Mouse (Mus musculus): Measurements from ENCODE around the gene Efhd1. TPM values are rescaled to one million over a fixed set of nuclear protein-coding genes. Genes with fewer than 3 reads are reported as not detected.
A peak's percentile ranks its signal among the peaks of the same experiment; 100 is the strongest.

The Efhd1 gene
- 1.6 and 1.7 TPM in 2 replicates for polyA plus RNA-seq (2014; fragmentation: Nextera tagmentation; extraction: Ambion mirVana)

GRCm38 (mm10) chr1:87264134-87265006 lies at the start of gene Efhd1:
Efhd1 (plus strand) TSS chr1:87264363.
- Histone ChIP-seq H3K9ac (peak within 1 kb of the TSS; percentile 46), H3K27ac (no peak within 1 kb of the TSS), H3K36me3 (replicated peaks; ENCODE audit: control insufficient read depth, insufficient read depth) (no peaks in the 10 kb centered on the region), H3K4me1 (replicated peaks; ENCODE audit: control insufficient read depth, insufficient read depth, low read length) (peaks cover 22% of the 10 kb centered on the region), H3K27me3 (ENCODE audit: control insufficient read depth, insufficient read depth, low read length) (peaks cover 65% of the 10 kb centered on the region), H3K4me2 (replicated peaks) (peak within 1 kb of the TSS; percentile 97), H3K9me3 (ENCODE audit: control insufficient read depth, low read length) (no peaks in the 10 kb centered on the region), H3K4me3 (replicated peaks; ENCODE audit: low read length) (peak within 1 kb of the TSS; percentile 44)
- under 1% methylated on average over 70 of the region's 70 CpGs for WGBS
- ATAC-seq (ENCODE audit: low FRiP score) (peak; percentile 38; the same call in 1 of the 2 replicates), DNase-seq (ENCODE audit: low spot score) (no peak)

GRCm38 (mm10) chr1:87214748-87215147 lies 49.4 kb upstream of the Efhd1 start:
- no peaks in the 10 kb centered on the region for H3K9me3 ChIP-seq (ENCODE audit: control insufficient read depth, low read length)
- peak overlapping the region; percentile 87 for H3K4me3 ChIP-seq (replicated peaks; ENCODE audit: low read length)
- no peaks in the 10 kb centered on the region for H3K27me3 ChIP-seq (ENCODE audit: control insufficient read depth, insufficient read depth, low read length)
- peak overlapping the region; percentile 98 for H3K27ac ChIP-seq
- H3K9ac ChIP-seq, result peak overlapping the region; percentile 95
- no peak for DNase-seq (ENCODE audit: low spot score)
- ATAC-seq (ENCODE audit: low FRiP score), result no peak
- peak overlapping the region; percentile 83 for H3K4me2 ChIP-seq (replicated peaks)
- WGBS, result 35% methylated on average over 4 of the region's 4 CpGs
- H3K36me3 ChIP-seq (replicated peaks; ENCODE audit: control insufficient read depth, insufficient read depth), result peaks cover 6% of the 10 kb centered on the region
- H3K4me1 ChIP-seq (replicated peaks; ENCODE audit: control insufficient read depth, insufficient read depth, low read length), result peaks cover 29% of the 10 kb centered on the region

DNA sequence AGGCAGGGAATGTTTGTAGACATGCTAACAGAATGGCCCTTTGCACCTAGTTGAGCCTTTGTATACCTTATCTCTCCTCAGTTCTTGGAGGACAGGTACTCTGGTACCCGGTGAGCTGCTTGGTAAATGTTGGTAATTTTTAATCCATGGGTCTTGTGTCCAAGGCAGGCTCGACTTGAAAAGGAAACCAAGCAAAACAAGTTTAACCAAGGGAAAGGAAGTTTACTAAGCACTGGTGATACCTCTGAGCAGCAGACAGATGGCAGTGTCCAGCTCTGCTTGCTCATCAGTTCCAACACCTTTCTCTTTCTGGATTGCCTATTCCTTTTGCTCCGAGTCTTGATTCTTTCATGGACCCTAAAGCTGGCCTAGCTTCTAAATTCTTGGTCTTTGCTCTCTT lies 46.2 kb upstream of the Efhd1 start:
- DNase-seq (ENCODE audit: low spot score), result no peak
- 65% methylated on average over 3 of the region's 3 CpGs for WGBS
- Histone ChIP-seq H3K9me3 (ENCODE audit: control insufficient read depth, low read length) (no peaks in the 10 kb centered on the region), H3K27me3 (ENCODE audit: control insufficient read depth, insufficient read depth, low read length) (no peaks in the 10 kb centered on the region), H3K36me3 (replicated peaks; ENCODE audit: control insufficient read depth, insufficient read depth) (peaks cover 38% of the 10 kb centered on the region), H3K4me2 (replicated peaks) (no peak overlapping the region), H3K4me1 (replicated peaks; ENCODE audit: control insufficient read depth, insufficient read depth, low read length) (peaks cover 27% of the 10 kb centered on the region), H3K4me3 (replicated peaks; ENCODE audit: low read length) (no peak overlapping the region), H3K27ac (no peak overlapping the region), H3K9ac (no peak overlapping the region)
- ATAC-seq (ENCODE audit: low FRiP score), result no peak

DNA sequence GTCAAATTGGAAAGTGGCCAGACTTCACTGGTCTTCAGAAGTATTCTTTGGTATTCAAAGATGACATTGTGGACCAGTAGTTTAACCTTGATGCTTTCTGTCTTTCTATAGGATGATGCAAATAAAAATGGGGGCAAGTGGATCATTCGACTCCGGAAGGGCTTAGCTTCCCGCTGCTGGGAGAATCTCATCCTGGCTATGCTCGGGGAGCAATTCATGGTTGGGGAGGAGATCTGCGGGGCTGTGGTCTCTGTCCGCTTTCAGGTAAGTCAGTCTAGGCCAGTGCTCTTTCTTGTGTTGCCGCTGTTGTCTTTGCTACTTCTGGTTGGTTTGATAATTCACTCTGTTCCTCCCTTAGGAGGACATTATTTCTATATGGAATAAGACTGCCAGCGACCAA lies 38.4 kb upstream of the Efhd1 start:
- H3K36me3 ChIP-seq (replicated peaks; ENCODE audit: control insufficient read depth, insufficient read depth), result peaks cover 100% of the 10 kb centered on the region
- WGBS, result 98% methylated on average over 8 of the region's 8 CpGs

GRCm38 (mm10) chr1:87226409-87227159 lies 37.6 kb upstream of the Efhd1 start:
- Histone ChIP-seq H3K9me3 (ENCODE audit: control insufficient read depth, low read length) (no peaks in the 10 kb centered on the region), H3K27ac (no peak overlapping the region), H3K4me2 (replicated peaks) (no peak overlapping the region), H3K4me1 (replicated peaks; ENCODE audit: control insufficient read depth, insufficient read depth, low read length) (no peaks in the 10 kb centered on the region), H3K36me3 (replicated peaks; ENCODE audit: control insufficient read depth, insufficient read depth) (peaks cover 95% of the 10 kb centered on the region), H3K27me3 (ENCODE audit: control insufficient read depth, insufficient read depth, low read length) (no peaks in the 10 kb centered on the region), H3K4me3 (replicated peaks; ENCODE audit: low read length) (no peak overlapping the region), H3K9ac (no peak overlapping the region)
- ATAC-seq (ENCODE audit: low FRiP score) (no peak), DNase-seq (ENCODE audit: low spot score) (no peak)
- WGBS, result 96% methylated on average over 1 of the region's 1 CpGs

More for the DNA sequence above, 38.4 kb upstream of the Efhd1 start:
- ATAC-seq (ENCODE audit: low FRiP score) (no peak), DNase-seq (ENCODE audit: low spot score) (no peak)
- H3K27me3 ChIP-seq (ENCODE audit: control insufficient read depth, insufficient read depth, low read length), result no peaks in the 10 kb centered on the region
- H3K4me1 ChIP-seq (replicated peaks; ENCODE audit: control insufficient read depth, insufficient read depth, low read length), result no peaks in the 10 kb centered on the region
- H3K9me3 ChIP-seq (ENCODE audit: control insufficient read depth, low read length), result no peaks in the 10 kb centered on the region
- H3K9ac ChIP-seq, result no peak overlapping the region
- H3K4me2 ChIP-seq (replicated peaks), result no peak overlapping the region
- no peak overlapping the region for H3K4me3 ChIP-seq (replicated peaks; ENCODE audit: low read length)
- H3K27ac ChIP-seq, result no peak overlapping the region

DNA sequence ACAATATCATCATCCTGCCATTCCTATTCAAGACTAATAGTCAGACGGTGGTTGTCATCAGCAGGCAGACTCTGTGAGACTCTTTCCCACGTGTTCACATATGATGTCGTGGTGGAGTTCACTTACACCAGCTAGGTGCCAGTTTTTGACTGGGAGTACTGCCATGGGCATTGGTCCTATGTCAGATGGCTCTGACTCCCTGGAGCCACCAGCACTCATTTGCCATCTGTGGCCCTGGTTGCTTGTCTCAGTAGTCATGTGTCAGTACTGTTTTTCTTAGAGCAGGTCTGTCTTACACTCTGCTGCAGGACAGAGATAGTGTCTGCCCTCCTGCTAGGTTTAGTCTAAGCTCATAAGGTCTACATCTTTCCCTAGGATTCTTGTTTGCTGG lies 37.0 kb upstream of the Efhd1 start:
- Histone ChIP-seq H3K4me1 (replicated peaks; ENCODE audit: control insufficient read depth, insufficient read depth, low read length) (no peaks in the 10 kb centered on the region), H3K27me3 (ENCODE audit: control insufficient read depth, insufficient read depth, low read length) (no peaks in the 10 kb centered on the region), H3K4me3 (replicated peaks; ENCODE audit: low read length) (no peak overlapping the region), H3K36me3 (replicated peaks; ENCODE audit: control insufficient read depth, insufficient read depth) (peaks cover 95% of the 10 kb centered on the region), H3K9me3 (ENCODE audit: control insufficient read depth, low read length) (no peaks in the 10 kb centered on the region), H3K4me2 (replicated peaks) (no peak overlapping the region), H3K9ac (no peak overlapping the region), H3K27ac (no peak overlapping the region)
- ATAC-seq (ENCODE audit: low FRiP score), result no peak
- WGBS, result 82% methylated on average over 3 of the region's 3 CpGs
- DNase-seq (ENCODE audit: low spot score), result no peak

DNA sequence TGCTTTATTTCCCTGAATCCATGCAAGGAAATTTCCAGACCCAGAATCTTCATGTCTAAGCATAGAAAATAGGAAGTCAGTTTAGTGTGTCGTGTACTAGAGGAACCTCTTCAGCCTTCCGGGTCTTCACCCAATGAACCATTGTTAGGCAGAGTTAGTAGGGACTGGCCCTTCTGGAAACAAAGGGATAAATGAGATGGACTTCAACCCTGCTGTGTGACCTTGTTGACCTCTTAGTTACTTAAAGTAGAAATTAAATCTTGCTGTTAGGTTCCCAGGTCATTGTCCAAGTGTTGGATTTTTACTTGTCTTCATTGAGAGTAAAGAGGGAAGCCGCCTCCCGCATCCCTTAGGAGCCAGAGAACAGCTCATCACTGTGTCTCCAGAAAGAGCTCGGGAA lies 33.6 kb upstream of the Efhd1 start:
- Histone ChIP-seq H3K9me3 (ENCODE audit: control insufficient read depth, low read length) (no peaks in the 10 kb centered on the region), H3K27me3 (ENCODE audit: control insufficient read depth, insufficient read depth, low read length) (no peaks in the 10 kb centered on the region), H3K4me1 (replicated peaks; ENCODE audit: control insufficient read depth, insufficient read depth, low read length) (no peaks in the 10 kb centered on the region), H3K4me2 (replicated peaks) (no peak overlapping the region), H3K27ac (no peak overlapping the region), H3K4me3 (replicated peaks; ENCODE audit: low read length) (no peak overlapping the region), H3K36me3 (replicated peaks; ENCODE audit: control insufficient read depth, insufficient read depth) (peaks cover 93% of the 10 kb centered on the region), H3K9ac (no peak overlapping the region)
- 63% methylated on average over 5 of the region's 5 CpGs for WGBS
- no peak for ATAC-seq (ENCODE audit: low FRiP score)
- DNase-seq (ENCODE audit: low spot score), result no peak

GRCm38 (mm10) chr1:87232197-87232596 lies 32.0 kb upstream of the Efhd1 start:
- DNase-seq (ENCODE audit: low spot score) (no peak), ATAC-seq (ENCODE audit: low FRiP score) (no peak)
- Histone ChIP-seq H3K9ac (no peak overlapping the region), H3K27me3 (ENCODE audit: control insufficient read depth, insufficient read depth, low read length) (no peaks in the 10 kb centered on the region), H3K9me3 (ENCODE audit: control insufficient read depth, low read length) (no peaks in the 10 kb centered on the region), H3K4me1 (replicated peaks; ENCODE audit: control insufficient read depth, insufficient read depth, low read length) (no peaks in the 10 kb centered on the region), H3K27ac (no peak overlapping the region), H3K4me3 (replicated peaks; ENCODE audit: low read length) (no peak overlapping the region), H3K36me3 (replicated peaks; ENCODE audit: control insufficient read depth, insufficient read depth) (peaks cover 91% of the 10 kb centered on the region), H3K4me2 (replicated peaks) (no peak overlapping the region)
- WGBS, result 69% methylated on average over 7 of the region's 7 CpGs

DNA sequence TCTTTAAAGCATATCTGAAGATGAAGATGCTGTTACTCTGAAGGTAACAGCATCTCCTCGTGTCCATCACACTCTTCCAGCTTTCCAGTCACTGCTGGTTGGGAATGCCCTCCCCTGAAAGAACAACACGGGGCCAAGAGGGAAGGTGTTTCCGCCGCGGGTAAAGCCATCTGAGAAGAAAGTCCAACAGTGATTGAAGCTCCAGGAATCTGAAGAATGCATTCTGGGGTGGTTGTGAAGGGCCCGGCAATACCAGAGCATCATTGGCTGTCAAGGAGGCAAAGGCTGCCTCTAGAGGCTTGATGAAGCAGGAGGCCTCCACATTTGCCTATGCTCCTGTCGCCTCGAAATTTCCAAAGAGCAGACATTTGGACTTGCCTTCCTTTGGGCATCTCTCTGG lies 25.1 kb upstream of the Efhd1 start:
- DNase-seq (ENCODE audit: low spot score) (no peak), ATAC-seq (ENCODE audit: low FRiP score) (no peak)
- Histone ChIP-seq H3K27me3 (ENCODE audit: control insufficient read depth, insufficient read depth, low read length) (no peaks in the 10 kb centered on the region), H3K4me3 (replicated peaks; ENCODE audit: low read length) (no peak overlapping the region), H3K4me1 (replicated peaks; ENCODE audit: control insufficient read depth, insufficient read depth, low read length) (no peaks in the 10 kb centered on the region), H3K9ac (no peak overlapping the region), H3K4me2 (replicated peaks) (no peak overlapping the region), H3K36me3 (replicated peaks; ENCODE audit: control insufficient read depth, insufficient read depth) (peaks cover 52% of the 10 kb centered on the region), H3K9me3 (ENCODE audit: control insufficient read depth, low read length) (no peaks in the 10 kb centered on the region), H3K27ac (no peak overlapping the region)
- 83% methylated on average over 8 of the region's 8 CpGs for WGBS
